Mouse (Mus musculus): Measurements from ENCODE around the gene Dpep2nb. TPM values are rescaled to one million over a fixed set of nuclear protein-coding genes. Genes with fewer than 3 reads are reported as not detected.

Gene Dpep2nb
- polyA plus RNA-seq, 1 experiment: not detected

- H3K79me2 ChIP-seq (ENCODE audit: control insufficient read depth, insufficient read depth): no peaks in the 10 kb centered on the region
- TF ChIP-seq E2F4 (IDR thresholded peaks at IDR 0.05; ENCODE audit: insufficient read depth): no peak
- no peak for TF ChIP-seq MYOG (IDR thresholded peaks at IDR 0.05; ENCODE audit: control insufficient read depth in 1 of 3, insufficient read depth in 1 of 3, insufficient read length in 2 of 3, low read depth in 2 of 3)
- TF ChIP-seq SRF (IDR thresholded peaks at IDR 0.05; ENCODE audit: control insufficient read depth, insufficient read length, low read depth): no peak
- no peak for TF ChIP-seq POLR2A (IDR thresholded peaks at IDR 0.05; ENCODE audit: insufficient read length, low read depth)
- no peak for TF ChIP-seq REST (IDR thresholded peaks at IDR 0.05; ENCODE audit: insufficient read depth, insufficient read length)
- TF ChIP-seq TCF12 (IDR thresholded peaks at IDR 0.05; ENCODE audit: insufficient read depth, poor library complexity, severe bottlenecking): no peak
- no peak for TF ChIP-seq MYOD1 (IDR thresholded peaks at IDR 0.05; ENCODE audit: control insufficient read depth in 1 of 3, insufficient read length in 2 of 3, low read depth in 2 of 3)
- TF ChIP-seq POLR2AphosphoS2 (IDR thresholded peaks at IDR 0.05; ENCODE audit: insufficient read length, low read depth): no peak
- no peak for TF ChIP-seq USF1 (IDR thresholded peaks at IDR 0.05; ENCODE audit: low read depth)
- TF ChIP-seq MAX (IDR thresholded peaks at IDR 0.05; ENCODE audit: low read depth): no peak
- TF ChIP-seq TCF3 (IDR thresholded peaks at IDR 0.05; ENCODE audit: insufficient read length, low read depth): no peak
- no peaks in the 10 kb centered on the region for H3K36me3 ChIP-seq (ENCODE audit: control insufficient read depth, insufficient read depth)
- H3K4me3 ChIP-seq: no peak overlapping the region
- H3ac ChIP-seq (ENCODE audit: control insufficient read depth, insufficient read length): no peak overlapping the region
- H3K4me2 ChIP-seq (ENCODE audit: low read depth): no peak overlapping the region
- no peaks in the 10 kb centered on the region for H3K27me3 ChIP-seq (ENCODE audit: control insufficient read depth, insufficient read depth, insufficient read length)
These were observed 3.9 kb downstream of the Dpep2nb start for GRCm38 (mm10) chr8:106001908-106002307.

DNA sequence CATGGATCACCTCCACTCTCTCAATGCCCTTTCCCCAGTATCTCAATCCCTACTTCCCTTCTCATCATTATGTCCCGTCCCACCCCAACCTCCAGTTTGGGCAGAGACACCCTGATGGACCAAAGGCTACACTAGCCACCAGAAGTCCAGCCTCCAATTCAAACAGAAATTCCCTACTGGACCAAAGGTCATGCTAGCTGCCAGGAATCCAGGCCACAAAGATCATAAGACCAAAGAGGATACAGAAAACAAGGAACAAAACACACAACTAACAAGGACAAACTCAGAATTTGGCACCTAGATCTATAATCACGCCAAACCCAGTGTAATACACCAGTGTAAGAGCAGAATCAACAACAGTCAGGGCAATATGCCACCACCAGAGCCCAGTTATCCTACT is 6.8 kb downstream of the Dpep2nb start:
- Histone ChIP-seq H3K27me3 (ENCODE audit: control insufficient read depth, insufficient read depth, insufficient read length) (no peaks in the 10 kb centered on the region), H3K4me3 (no peak overlapping the region), H3K4me2 (ENCODE audit: low read depth) (no peak overlapping the region), H3K36me3 (ENCODE audit: control insufficient read depth, insufficient read depth) (no peaks in the 10 kb centered on the region), H3K79me2 (ENCODE audit: control insufficient read depth, insufficient read depth) (no peaks in the 10 kb centered on the region), H3ac (ENCODE audit: control insufficient read depth, insufficient read length) (no peak overlapping the region)
- TF ChIP-seq REST (IDR thresholded peaks at IDR 0.05; ENCODE audit: insufficient read depth, insufficient read length) (no peak), E2F4 (IDR thresholded peaks at IDR 0.05; ENCODE audit: insufficient read depth) (no peak), POLR2AphosphoS2 (IDR thresholded peaks at IDR 0.05; ENCODE audit: insufficient read length, low read depth) (no peak), CEBPB (IDR thresholded peaks at IDR 0.05; ENCODE audit: insufficient read depth, poor library complexity, severe bottlenecking) (no peak), MYOD1 (IDR thresholded peaks at IDR 0.05; ENCODE audit: control insufficient read depth in 1 of 3, insufficient read length in 2 of 3, low read depth in 2 of 3) (no peak), MYOG (IDR thresholded peaks at IDR 0.05; ENCODE audit: control insufficient read depth in 1 of 3, insufficient read depth in 1 of 3, insufficient read length in 2 of 3, low read depth in 2 of 3) (no peak), POLR2A (IDR thresholded peaks at IDR 0.05; ENCODE audit: insufficient read length, low read depth) (no peak)

- no peak overlapping the region for H3K4me3 ChIP-seq
- H3K4me2 ChIP-seq (ENCODE audit: low read depth): no peak overlapping the region
- no peaks in the 10 kb centered on the region for H3K27me3 ChIP-seq (ENCODE audit: control insufficient read depth, insufficient read depth, insufficient read length)
- no peaks in the 10 kb centered on the region for H3K36me3 ChIP-seq (ENCODE audit: control insufficient read depth, insufficient read depth)
- H3ac ChIP-seq (ENCODE audit: control insufficient read depth, insufficient read length): no peak overlapping the region
- H3K79me2 ChIP-seq (ENCODE audit: control insufficient read depth, insufficient read depth): no peaks in the 10 kb centered on the region
- TF ChIP-seq TCF12 (IDR thresholded peaks at IDR 0.05; ENCODE audit: insufficient read depth, poor library complexity, severe bottlenecking) (no peak), CEBPB (IDR thresholded peaks at IDR 0.05; ENCODE audit: insufficient read depth, poor library complexity, severe bottlenecking) (no peak), REST (IDR thresholded peaks at IDR 0.05; ENCODE audit: insufficient read depth, insufficient read length) (no peak), SRF (IDR thresholded peaks at IDR 0.05; ENCODE audit: control insufficient read depth, insufficient read length, low read depth) (no peak), MAX (IDR thresholded peaks at IDR 0.05; ENCODE audit: low read depth) (no peak), MYOD1 (IDR thresholded peaks at IDR 0.05; ENCODE audit: control insufficient read depth in 1 of 3, insufficient read length in 2 of 3, low read depth in 2 of 3) (no peak), USF1 (IDR thresholded peaks at IDR 0.05; ENCODE audit: low read depth) (no peak), E2F4 (IDR thresholded peaks at IDR 0.05; ENCODE audit: insufficient read depth) (no peak)
These were observed 9.4 kb downstream of the Dpep2nb start for GRCm38 (mm10) chr8:105996359-105996758.

DNA sequence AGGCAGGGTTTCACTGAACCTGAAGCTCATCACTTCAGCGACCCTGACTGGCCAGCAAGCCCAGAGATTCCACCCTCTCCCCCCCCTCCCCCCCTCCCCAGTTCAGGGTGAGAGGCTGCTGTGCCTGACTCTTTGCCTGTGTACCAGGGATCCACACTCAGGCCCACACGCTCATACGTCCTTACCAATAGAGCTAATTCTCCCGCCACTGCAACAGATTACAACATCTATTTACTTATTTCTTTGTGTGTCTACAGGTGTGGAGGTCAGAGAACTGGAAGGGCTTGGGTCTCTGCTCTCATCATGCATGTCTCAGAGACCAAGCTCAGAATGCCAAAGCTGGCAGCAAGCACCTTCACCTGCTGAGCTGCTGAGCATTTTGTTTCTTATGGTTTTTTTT is 12.5 kb downstream of the Dpep2nb start:
- H3K36me3 ChIP-seq (ENCODE audit: control insufficient read depth, insufficient read depth): no peaks in the 10 kb centered on the region
- no peak overlapping the region for H3K4me2 ChIP-seq (ENCODE audit: low read depth)
- no peak overlapping the region for H3K4me3 ChIP-seq
- TF ChIP-seq USF1 (IDR thresholded peaks at IDR 0.05; ENCODE audit: low read depth): no peak
- TF ChIP-seq POLR2A (IDR thresholded peaks at IDR 0.05; ENCODE audit: insufficient read length, low read depth): no peak
- no peak for TF ChIP-seq E2F4 (IDR thresholded peaks at IDR 0.05; ENCODE audit: insufficient read depth)
- H3K79me2 ChIP-seq (ENCODE audit: control insufficient read depth, insufficient read depth): no peaks in the 10 kb centered on the region
- no peak overlapping the region for H3ac ChIP-seq (ENCODE audit: control insufficient read depth, insufficient read length)
- H3K27me3 ChIP-seq (ENCODE audit: control insufficient read depth, insufficient read depth, insufficient read length): peaks cover 9% of the 10 kb centered on the region

DNA sequence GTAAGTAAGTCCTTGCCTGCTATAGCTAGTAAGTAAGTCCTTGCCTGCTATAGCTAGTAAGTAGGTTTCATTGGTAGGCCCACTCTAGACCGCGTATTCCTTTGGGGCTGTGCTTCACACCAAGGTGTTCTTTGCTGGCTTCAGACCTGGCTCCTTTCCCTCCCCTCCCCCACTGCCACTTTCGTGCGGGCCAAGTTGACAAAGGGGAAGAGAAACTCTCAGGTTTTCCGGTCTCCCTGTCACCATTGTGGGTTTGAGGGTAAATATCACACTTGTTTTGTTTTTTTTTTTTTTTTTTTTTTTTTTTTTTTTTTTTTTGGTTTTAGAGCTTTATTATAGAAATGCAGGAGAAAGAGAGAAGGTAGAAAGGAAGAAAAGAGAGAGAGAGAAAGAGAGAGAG is 13.3 kb downstream of the Dpep2nb start:
- Histone ChIP-seq H3K4me3 (no peak overlapping the region), H3ac (ENCODE audit: control insufficient read depth, insufficient read length) (no peak overlapping the region), H3K4me2 (ENCODE audit: low read depth) (no peak overlapping the region), H3K79me2 (ENCODE audit: control insufficient read depth, insufficient read depth) (no peaks in the 10 kb centered on the region), H3K36me3 (ENCODE audit: control insufficient read depth, insufficient read depth) (no peaks in the 10 kb centered on the region), H3K27me3 (ENCODE audit: control insufficient read depth, insufficient read depth, insufficient read length) (peaks cover 9% of the 10 kb centered on the region)
- TF ChIP-seq USF1 (IDR thresholded peaks at IDR 0.05; ENCODE audit: low read depth) (no peak), REST (IDR thresholded peaks at IDR 0.05; ENCODE audit: insufficient read depth, insufficient read length) (no peak), SRF (IDR thresholded peaks at IDR 0.05; ENCODE audit: control insufficient read depth, insufficient read length, low read depth) (no peak), POLR2A (IDR thresholded peaks at IDR 0.05; ENCODE audit: insufficient read length, low read depth) (no peak), MYOD1 (IDR thresholded peaks at IDR 0.05; ENCODE audit: control insufficient read depth in 1 of 3, insufficient read length in 2 of 3, low read depth in 2 of 3) (no peak), CEBPB (IDR thresholded peaks at IDR 0.05; ENCODE audit: insufficient read depth, poor library complexity, severe bottlenecking) (no peak), TCF3 (IDR thresholded peaks at IDR 0.05; ENCODE audit: insufficient read length, low read depth) (no peak), MYOG (IDR thresholded peaks at IDR 0.05; ENCODE audit: control insufficient read depth in 1 of 3, insufficient read depth in 1 of 3, insufficient read length in 2 of 3, low read depth in 2 of 3) (no peak), TCF12 (IDR thresholded peaks at IDR 0.05; ENCODE audit: insufficient read depth, poor library complexity, severe bottlenecking) (no peak), MAX (IDR thresholded peaks at IDR 0.05; ENCODE audit: low read depth) (no peak)
